Mouse (Mus musculus): ENCODE measurements at regions not wholly inside any gene's neighbourhood (a gene's known extent, or its start where the extent isn't known, plus 50 kb on each side); places are given as distances from the start of the nearest gene placed in this dataset.

GRCm38 (mm10) chr13:90259071-90259742 lies 169.8 kb upstream of the Xrcc4 start:
- no peak overlapping the region for H3K4me3 ChIP-seq (replicated peaks; ENCODE audit: insufficient read depth, low read depth, low read length)
- 73% methylated on average over 3 of the region's 3 CpGs for WGBS
- TF ChIP-seq CTCF (IDR thresholded peaks at IDR 0.05; ENCODE audit: borderline replicate concordance, insufficient read depth, low read depth, low read length) = no peak
- no peak for TF ChIP-seq POLR2A (IDR thresholded peaks at IDR 0.05; ENCODE audit: borderline replicate concordance, insufficient read depth, low read length)
- no peak overlapping the region for H3K27ac ChIP-seq (ENCODE audit: insufficient read depth, low read length)
- H3K4me1 ChIP-seq (ENCODE audit: control insufficient read depth, insufficient read depth, low read length) = no peaks in the 10 kb centered on the region
- H3K27me3 ChIP-seq (ENCODE audit: control insufficient read depth, insufficient read depth, low read length) = no peaks in the 10 kb centered on the region
- DNase-seq = no peak

DNA sequence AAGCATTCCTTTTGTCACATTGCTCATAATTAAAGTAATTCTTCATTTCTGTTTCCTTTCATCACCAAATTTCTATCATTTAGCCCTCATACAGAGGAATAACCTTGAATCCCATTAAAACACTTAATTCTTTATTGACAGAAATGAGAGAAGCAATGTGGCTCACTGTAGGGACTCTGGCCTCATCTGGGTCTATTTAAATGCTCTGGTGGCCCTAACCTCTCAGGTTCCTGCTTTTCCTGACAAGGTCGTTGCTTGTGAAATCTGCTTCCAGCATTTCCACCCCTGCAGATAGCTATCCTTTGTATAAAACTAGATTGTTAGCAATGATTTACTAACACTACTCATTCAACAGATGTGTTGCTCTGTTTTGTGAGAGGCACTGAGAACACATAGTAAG lies 163.6 kb upstream of the Xrcc4 start:
- no peaks in the 10 kb centered on the region for H3K27me3 ChIP-seq (ENCODE audit: control insufficient read depth, insufficient read depth, low read length)
- no peak overlapping the region for H3K4me3 ChIP-seq (replicated peaks; ENCODE audit: insufficient read depth, low read depth, low read length)
- no peak for DNase-seq
- no peak overlapping the region for H3K27ac ChIP-seq (ENCODE audit: insufficient read depth, low read length)
- TF ChIP-seq POLR2A (IDR thresholded peaks at IDR 0.05; ENCODE audit: borderline replicate concordance, insufficient read depth, low read length) (no peak), CTCF (IDR thresholded peaks at IDR 0.05; ENCODE audit: borderline replicate concordance, insufficient read depth, low read depth, low read length) (no peak)
- 57% methylated on average over 1 of the region's 1 CpGs for WGBS
- no peaks in the 10 kb centered on the region for H3K4me1 ChIP-seq (ENCODE audit: control insufficient read depth, insufficient read depth, low read length)

DNA sequence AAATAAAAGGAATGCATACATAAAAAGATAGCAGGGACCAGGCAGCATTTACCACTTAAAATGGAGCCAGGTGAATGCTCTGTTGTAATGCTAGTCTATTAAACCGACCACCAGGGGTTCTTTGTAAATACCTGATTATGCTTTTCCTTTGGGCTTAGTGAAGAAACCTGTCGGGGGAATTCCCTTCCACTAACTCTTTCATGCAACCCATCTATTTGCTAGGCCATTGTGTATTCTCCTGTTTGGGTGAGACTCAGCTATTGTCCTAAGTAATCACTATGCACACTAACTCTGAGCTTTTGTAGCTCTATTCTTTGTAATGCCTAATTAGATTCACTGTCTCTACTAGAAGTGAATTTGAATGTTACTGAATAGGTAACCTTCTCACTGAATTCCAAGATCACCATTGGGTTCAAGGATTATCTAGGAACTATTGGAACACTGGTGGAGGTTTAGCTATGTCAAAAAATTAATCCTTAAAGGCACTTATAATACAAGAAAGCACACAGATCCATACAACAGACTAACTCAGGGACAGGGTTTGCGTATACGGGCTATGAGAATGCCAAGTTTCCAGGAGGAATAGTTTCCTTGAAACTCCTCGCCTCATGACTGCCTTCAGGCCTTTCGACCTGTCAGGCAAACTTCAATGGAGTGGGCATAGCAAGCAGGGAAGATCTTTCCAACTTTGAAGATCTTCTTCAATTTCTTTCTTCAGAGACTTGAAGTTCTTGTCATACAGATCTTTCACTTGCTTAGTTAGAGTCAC lies 156.8 kb upstream of the Xrcc4 start:
- no peaks in the 10 kb centered on the region for H3K4me1 ChIP-seq (ENCODE audit: control insufficient read depth, insufficient read depth, low read length)
- WGBS = 82% methylated on average over 6 of the region's 6 CpGs
- no peak overlapping the region for H3K4me3 ChIP-seq (replicated peaks; ENCODE audit: insufficient read depth, low read depth, low read length)
- TF ChIP-seq POLR2A (IDR thresholded peaks at IDR 0.05; ENCODE audit: borderline replicate concordance, insufficient read depth, low read length) (no peak), CTCF (IDR thresholded peaks at IDR 0.05; ENCODE audit: borderline replicate concordance, insufficient read depth, low read depth, low read length) (no peak)
- no peak for DNase-seq
- H3K27ac ChIP-seq (ENCODE audit: insufficient read depth, low read length) = no peak overlapping the region
- no peaks in the 10 kb centered on the region for H3K27me3 ChIP-seq (ENCODE audit: control insufficient read depth, insufficient read depth, low read length)

GRCm38 (mm10) chr13:90238331-90238730 lies 148.9 kb upstream of the Xrcc4 start:
- DNase-seq = no peak
- no peak overlapping the region for H3K27ac ChIP-seq (ENCODE audit: insufficient read depth, low read length)
- TF ChIP-seq CTCF (IDR thresholded peaks at IDR 0.05; ENCODE audit: borderline replicate concordance, insufficient read depth, low read depth, low read length) (no peak), POLR2A (IDR thresholded peaks at IDR 0.05; ENCODE audit: borderline replicate concordance, insufficient read depth, low read length) (no peak)
- no peak overlapping the region for H3K4me3 ChIP-seq (replicated peaks; ENCODE audit: insufficient read depth, low read depth, low read length)
- H3K27me3 ChIP-seq (ENCODE audit: control insufficient read depth, insufficient read depth, low read length) = no peaks in the 10 kb centered on the region
- 17% methylated on average over 4 of the region's 4 CpGs for WGBS
- H3K4me1 ChIP-seq (ENCODE audit: control insufficient read depth, insufficient read depth, low read length) = no peaks in the 10 kb centered on the region

DNA sequence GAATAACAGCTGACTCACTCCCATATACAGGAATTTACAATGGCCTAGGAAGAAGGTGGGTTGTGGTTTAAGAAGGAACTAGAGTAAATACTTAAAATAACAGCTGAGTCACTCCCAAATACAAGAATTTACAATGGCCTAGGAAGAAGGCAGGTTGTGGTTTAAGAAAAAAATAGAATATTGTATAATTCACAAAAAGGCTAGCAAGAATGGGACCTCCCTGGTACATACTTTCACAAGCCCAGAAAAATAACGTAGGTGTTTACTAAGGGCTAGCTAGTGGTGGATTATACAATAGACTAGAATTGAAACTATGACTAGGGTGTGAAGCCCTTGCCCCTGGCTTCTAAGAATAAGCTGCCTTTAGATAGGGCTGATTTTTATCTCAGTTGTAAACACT lies 144.6 kb upstream of the Xrcc4 start:
- no peak for TF ChIP-seq POLR2A (IDR thresholded peaks at IDR 0.05; ENCODE audit: borderline replicate concordance, insufficient read depth, low read length)
- TF ChIP-seq CTCF (IDR thresholded peaks at IDR 0.05; ENCODE audit: borderline replicate concordance, insufficient read depth, low read depth, low read length) = no peak
- DNase-seq = no peak
- no peak overlapping the region for H3K4me3 ChIP-seq (replicated peaks; ENCODE audit: insufficient read depth, low read depth, low read length)
- no peaks in the 10 kb centered on the region for H3K27me3 ChIP-seq (ENCODE audit: control insufficient read depth, insufficient read depth, low read length)
- no peaks in the 10 kb centered on the region for H3K4me1 ChIP-seq (ENCODE audit: control insufficient read depth, insufficient read depth, low read length)
- no peak overlapping the region for H3K27ac ChIP-seq (ENCODE audit: insufficient read depth, low read length)
- WGBS = 92% methylated on average over 1 of the region's 1 CpGs

- Histone ChIP-seq H3K4me3 (replicated peaks; ENCODE audit: insufficient read depth, low read depth, low read length) (no peak overlapping the region), H3K27me3 (ENCODE audit: control insufficient read depth, insufficient read depth, low read length) (no peaks in the 10 kb centered on the region), H3K4me1 (ENCODE audit: control insufficient read depth, insufficient read depth, low read length) (no peaks in the 10 kb centered on the region), H3K27ac (ENCODE audit: insufficient read depth, low read length) (no peak overlapping the region)
- no peak for DNase-seq
- TF ChIP-seq POLR2A (IDR thresholded peaks at IDR 0.05; ENCODE audit: borderline replicate concordance, insufficient read depth, low read length) (no peak), CTCF (IDR thresholded peaks at IDR 0.05; ENCODE audit: borderline replicate concordance, insufficient read depth, low read depth, low read length) (no peak)
- 77% methylated on average over 3 of the region's 3 CpGs for WGBS
Measured at GRCm38 (mm10) chr13:90233561-90233960, 144.2 kb upstream of the Xrcc4 start.

DNA sequence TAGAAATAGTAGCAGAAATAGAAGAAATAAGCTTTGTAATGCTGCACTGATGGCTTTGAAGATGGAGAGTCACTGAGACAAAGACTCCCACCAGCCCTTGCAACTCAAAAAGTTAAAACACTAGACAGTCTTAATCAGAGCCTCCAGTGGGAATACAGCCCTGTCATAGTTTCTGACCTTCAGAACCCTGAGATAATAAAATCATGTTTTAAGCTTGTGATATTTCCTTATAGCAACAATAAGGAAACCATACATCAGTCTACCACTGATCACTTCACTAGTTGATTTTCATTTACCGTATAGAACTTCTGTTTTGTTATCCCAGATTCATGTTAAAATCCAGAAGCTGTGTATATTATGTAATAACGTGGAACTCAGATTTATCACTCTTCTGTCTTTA lies 139.7 kb upstream of the Xrcc4 start:
- H3K27me3 ChIP-seq (ENCODE audit: control insufficient read depth, insufficient read depth, low read length) = no peaks in the 10 kb centered on the region
- H3K27ac ChIP-seq (ENCODE audit: insufficient read depth, low read length) = no peak overlapping the region
- H3K4me1 ChIP-seq (ENCODE audit: control insufficient read depth, insufficient read depth, low read length) = no peaks in the 10 kb centered on the region
- H3K4me3 ChIP-seq (replicated peaks; ENCODE audit: insufficient read depth, low read depth, low read length) = no peak overlapping the region
- TF ChIP-seq CTCF (IDR thresholded peaks at IDR 0.05; ENCODE audit: borderline replicate concordance, insufficient read depth, low read depth, low read length) (no peak), POLR2A (IDR thresholded peaks at IDR 0.05; ENCODE audit: borderline replicate concordance, insufficient read depth, low read length) (no peak)
- WGBS = 98% methylated on average over 2 of the region's 2 CpGs
- DNase-seq = no peak

DNA sequence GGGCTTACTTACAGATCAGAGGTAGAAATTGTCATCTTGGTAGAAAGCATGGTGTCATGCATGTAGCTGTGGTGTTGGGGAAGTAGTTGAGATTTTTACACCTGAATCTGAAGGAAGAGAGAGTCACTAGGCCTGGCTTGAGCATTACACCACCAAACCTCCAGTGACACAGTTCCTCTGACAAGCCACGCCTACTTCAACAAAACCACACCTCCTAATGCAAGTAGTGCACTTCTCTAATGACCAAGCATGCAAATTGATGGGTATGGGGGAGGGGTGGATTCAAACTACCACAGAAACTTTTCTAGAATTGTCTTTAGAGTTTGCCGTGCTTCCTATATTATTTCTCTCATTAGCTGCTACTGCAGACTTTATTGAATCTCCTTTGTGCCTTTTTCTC lies 136.8 kb upstream of the Xrcc4 start:
- no peak overlapping the region for H3K4me3 ChIP-seq (replicated peaks; ENCODE audit: insufficient read depth, low read depth, low read length)
- H3K27ac ChIP-seq (ENCODE audit: insufficient read depth, low read length) = no peak overlapping the region
- no peaks in the 10 kb centered on the region for H3K27me3 ChIP-seq (ENCODE audit: control insufficient read depth, insufficient read depth, low read length)
- no peaks in the 10 kb centered on the region for H3K4me1 ChIP-seq (ENCODE audit: control insufficient read depth, insufficient read depth, low read length)
- TF ChIP-seq CTCF (IDR thresholded peaks at IDR 0.05; ENCODE audit: borderline replicate concordance, insufficient read depth, low read depth, low read length) = no peak
- no peak for TF ChIP-seq POLR2A (IDR thresholded peaks at IDR 0.05; ENCODE audit: borderline replicate concordance, insufficient read depth, low read length)
- WGBS = 74% methylated on average over 2 of the region's 2 CpGs
- DNase-seq = no peak
